Mouse (Mus musculus) intestine, embryonic 15.5 days (tissue): ENCODE measurements around the gene Mettl3. TPM values are rescaled to one million over a fixed set of nuclear protein-coding genes. Genes with fewer than 3 reads are reported as not detected.

Experiments used
- ATAC-seq: fragments of 200-750 bp; cut with Nextera tagmentation; 2 replicates; pipeline ENCODE4 v1.8.0; 2017; ENCODE audit warnings: moderate TSS enrichment, moderate library complexity
- H3K27ac ChIP-seq: fragments of 300-500 bp; sonication (generic); 2 replicates; pipeline ENCODE4 v1.5.1; 2015; ENCODE audit warnings: mild to moderate bottlenecking, inconsistent platforms
- H3K27me3 ChIP-seq: fragments of 300-500 bp; sonication (generic); replicated peaks from 2 replicates; pipeline ENCODE4 v1.6.1; 2015; ENCODE audit warnings: inconsistent platforms
- H3K36me3 ChIP-seq: fragments of 300-500 bp; sonication (generic); 2 replicates; pipeline ENCODE4 v1.6.1; 2015; ENCODE audit warnings: inconsistent platforms
- H3K4me1 ChIP-seq: fragments of 300-500 bp; sonication (generic); replicated peaks from 2 replicates; pipeline ENCODE4 v1.6.1; 2015; ENCODE audit warnings: inconsistent platforms
- H3K4me2 ChIP-seq: fragments of 300-500 bp; sonication (generic); replicated peaks from 2 replicates; pipeline ENCODE4 v1.6.1; 2015; ENCODE audit warnings: mild to moderate bottlenecking, inconsistent platforms
- H3K4me3 ChIP-seq: fragments of 300-500 bp; sonication (generic); replicated peaks from 2 replicates; pipeline ENCODE4 v1.5.1; 2015; ENCODE audit warnings: inconsistent platforms
- H3K9ac ChIP-seq: fragments of 300-500 bp; sonication (generic); 2 replicates; pipeline ENCODE4 v1.6.1; 2015; ENCODE audit warnings: inconsistent platforms
- H3K9me3 ChIP-seq: fragments of 300-500 bp; sonication (generic); 2 replicates; pipeline ENCODE4 v1.6.1; 2016; ENCODE audit warnings: inconsistent platforms
- WGBS: fragments of 180-500 bp; shearing (Covaris S2); methylation state at CpG from one replicate; pipeline ENCODE4 v1.1.7; 2015; 5-methylcytosine and 5-hydroxymethylcytosine counted together
- polyA plus RNA-seq: library from polyadenylated mRNA; unstranded; fragments of >200 nt; fragmentation: Nextera tagmentation; extraction: Ambion mirVana; gene quantifications from 2 replicates; pipeline ENCODE4 v1.2.1, GENCODE M21; 2015

The Mettl3 gene
- 37.6 and 41.1 TPM in 2 replicates for polyA plus RNA-seq

DNA sequence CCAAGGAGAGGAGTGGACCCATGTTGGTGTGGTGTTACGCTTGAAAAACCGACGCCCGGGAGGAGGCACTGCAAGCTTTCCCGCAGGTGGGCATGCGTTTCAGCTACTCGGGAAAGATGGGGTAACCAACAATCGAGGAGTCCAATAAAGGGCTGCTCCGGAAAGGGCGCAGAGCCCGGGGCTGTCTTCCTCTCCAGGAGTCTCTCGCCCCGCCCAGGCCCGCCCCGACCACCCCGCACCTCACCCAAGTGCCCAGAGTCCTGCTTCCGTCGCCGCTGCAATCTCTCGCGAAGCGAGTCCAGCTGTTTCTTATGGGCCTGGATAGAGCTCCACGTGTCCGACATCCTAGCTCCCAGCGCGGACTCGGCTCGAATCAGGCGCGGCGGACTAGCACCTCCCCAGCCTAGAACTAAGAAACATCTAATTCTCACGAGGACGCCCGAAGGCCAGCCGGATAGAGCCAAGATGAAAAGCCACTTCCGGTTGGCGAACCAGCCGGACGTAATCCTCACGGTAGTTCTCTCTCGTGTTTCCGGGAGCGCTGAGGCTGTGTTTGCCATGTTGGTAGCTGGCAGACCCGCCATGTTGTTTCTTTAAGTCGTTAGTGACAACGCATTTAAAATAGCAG, at the start of gene Mettl3:
Mettl3 (minus strand) TSS at position 485 of the 628 bp plus-strand sequence.
- 0 out of 2 replicates have a peak, but pooled peaks cover 2% of the 10 kb centered on the region for H3K4me1 ChIP-seq
- peak within 1 kb of the TSS; percentile 62 for H3K9ac ChIP-seq
- H3K27ac ChIP-seq, result peak within 1 kb of the TSS; percentile 92
- peaks cover 7% of the 10 kb centered on the region for H3K36me3 ChIP-seq
- no peaks in the 10 kb centered on the region for H3K27me3 ChIP-seq
- peak within 1 kb of the TSS; percentile 63 for H3K4me3 ChIP-seq
- no peaks in the 10 kb centered on the region for H3K9me3 ChIP-seq
- H3K4me2 ChIP-seq, result peak within 1 kb of the TSS; percentile 61
- WGBS, result under 1% methylated on average over 46 of the region's 46 CpGs
- peak; percentile 98 for ATAC-seq

DNA sequence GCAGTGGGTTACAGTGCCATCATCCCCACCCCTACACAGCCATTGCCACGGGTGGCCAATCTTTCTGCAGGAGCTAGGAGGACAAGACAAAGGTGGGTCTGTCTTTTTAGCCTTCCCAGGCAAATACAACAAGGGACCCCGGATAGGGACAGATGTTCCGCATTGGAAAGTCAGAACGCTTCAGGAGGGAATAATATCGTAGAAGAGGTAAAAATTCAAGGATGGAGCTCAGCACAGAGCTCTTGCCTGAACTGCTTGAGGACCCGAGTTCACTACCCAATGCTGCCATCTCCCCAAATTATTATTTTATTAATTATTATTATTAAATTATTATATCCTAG, 34.6 kb upstream of the Mettl3 start:
- Histone ChIP-seq H3K4me2 (no peak overlapping the region), H3K4me3 (no peak overlapping the region)
- ATAC-seq, result no peak

DNA sequence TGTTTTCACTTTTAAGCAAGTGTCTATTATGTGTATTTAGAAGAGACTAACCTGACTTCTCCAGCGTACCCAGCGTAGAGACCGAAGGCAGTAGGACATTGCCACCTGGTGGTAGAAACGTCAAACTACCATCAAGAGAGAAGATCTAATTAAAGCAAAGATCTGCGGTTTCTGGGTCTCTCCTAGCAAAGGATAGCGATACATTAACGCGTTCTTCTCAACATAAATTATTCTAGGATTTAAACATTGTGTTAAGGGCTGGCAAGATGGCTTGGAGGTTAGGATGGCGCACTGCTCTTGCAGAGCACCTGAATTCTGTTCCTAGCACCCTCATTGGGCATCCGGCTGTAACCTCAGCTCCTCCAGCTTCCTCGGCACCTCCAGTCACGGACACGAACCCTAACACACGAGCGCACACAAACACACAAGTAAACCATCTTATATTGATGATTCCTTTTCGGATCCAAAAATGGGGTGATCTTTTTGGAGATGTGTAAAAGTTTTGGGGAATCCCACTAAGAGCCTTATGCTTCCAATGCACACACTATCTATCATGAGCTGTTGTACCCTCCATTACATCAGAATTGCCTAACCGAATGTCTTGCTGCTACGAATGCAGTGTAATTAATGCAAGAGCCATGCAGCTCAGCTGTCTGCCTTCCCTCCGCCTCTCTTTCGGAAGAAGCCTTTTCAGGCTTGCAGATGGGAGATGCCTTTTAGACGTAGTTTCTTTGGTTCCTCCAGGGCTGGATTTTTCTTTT, 34.0 kb upstream of the Mettl3 start:
- H3K27ac ChIP-seq, result no peak overlapping the region
- H3K27me3 ChIP-seq, result 0 out of 2 replicates have a peak, but pooled peaks cover 3% of the 10 kb centered on the region
- H3K4me2 ChIP-seq, result peak overlapping the region; percentile 49
- no peak overlapping the region for H3K9ac ChIP-seq
- peak; percentile 53 for ATAC-seq
- H3K4me1 ChIP-seq, result no peaks in the 10 kb centered on the region
- H3K36me3 ChIP-seq, result no peaks in the 10 kb centered on the region
- no peaks in the 10 kb centered on the region for H3K9me3 ChIP-seq
- WGBS, result 27% methylated on average over 21 of the region's 21 CpGs
- H3K4me3 ChIP-seq, result peak overlapping the region; percentile 7; the same call in 1 of the 2 replicates

More for the DNA sequence above, 34.6 kb upstream of the Mettl3 start:
- H3K27me3 ChIP-seq, result 0 out of 2 replicates have a peak, but pooled peaks cover 3% of the 10 kb centered on the region
- H3K9me3 ChIP-seq, result no peaks in the 10 kb centered on the region
- H3K27ac ChIP-seq, result no peak overlapping the region
- 74% methylated on average over 6 of the region's 6 CpGs for WGBS
- H3K36me3 ChIP-seq, result no peaks in the 10 kb centered on the region
- no peak overlapping the region for H3K9ac ChIP-seq
- H3K4me1 ChIP-seq, result no peaks in the 10 kb centered on the region

DNA sequence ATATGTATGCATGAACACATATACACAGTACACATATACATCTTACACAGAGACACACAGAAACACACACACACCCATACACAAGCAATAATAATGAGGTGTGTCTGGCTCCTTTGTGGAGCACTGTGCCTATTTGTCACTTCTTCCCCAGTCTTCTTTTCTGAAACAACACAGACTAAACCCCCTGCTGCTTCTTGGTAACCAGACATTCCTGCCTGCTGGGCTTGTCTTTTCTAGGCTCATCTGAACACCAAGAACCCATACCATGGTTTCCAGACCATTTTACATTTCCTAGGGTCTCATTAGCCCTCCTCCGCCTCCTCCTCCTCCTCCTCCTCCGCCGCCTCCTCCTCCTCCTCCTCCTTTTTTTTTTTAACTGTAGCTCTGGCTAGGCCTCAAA, 27.2 kb upstream of the Mettl3 start:
- WGBS, result 88% methylated on average over 1 of the region's 3 CpGs

GRCm38 (mm10) chr14:52331069-52331750, 26.3 kb upstream of the Mettl3 start:
- no peaks in the 10 kb centered on the region for H3K36me3 ChIP-seq
- peaks cover 5% of the 10 kb centered on the region; the same call in 1 of the 2 replicates for H3K4me1 ChIP-seq
- H3K4me2 ChIP-seq, result no peak overlapping the region
- H3K9ac ChIP-seq, result no peak overlapping the region
- H3K27me3 ChIP-seq, result peaks cover 15% of the 10 kb centered on the region
- H3K9me3 ChIP-seq, result no peaks in the 10 kb centered on the region
- ATAC-seq, result no peak
- H3K27ac ChIP-seq, result no peak overlapping the region
- 30% methylated on average over 4 of the region's 4 CpGs for WGBS
- no peak overlapping the region for H3K4me3 ChIP-seq

More for the DNA sequence above, 27.2 kb upstream of the Mettl3 start:
- ATAC-seq, result no peak
- H3K4me3 ChIP-seq, result no peak overlapping the region
- H3K4me2 ChIP-seq, result no peak overlapping the region
- no peak overlapping the region for H3K9ac ChIP-seq
- no peak overlapping the region for H3K27ac ChIP-seq
- peaks cover 5% of the 10 kb centered on the region; the same call in 1 of the 2 replicates for H3K4me1 ChIP-seq
- no peaks in the 10 kb centered on the region for H3K36me3 ChIP-seq
- no peaks in the 10 kb centered on the region for H3K9me3 ChIP-seq
- peaks cover 9% of the 10 kb centered on the region for H3K27me3 ChIP-seq

DNA sequence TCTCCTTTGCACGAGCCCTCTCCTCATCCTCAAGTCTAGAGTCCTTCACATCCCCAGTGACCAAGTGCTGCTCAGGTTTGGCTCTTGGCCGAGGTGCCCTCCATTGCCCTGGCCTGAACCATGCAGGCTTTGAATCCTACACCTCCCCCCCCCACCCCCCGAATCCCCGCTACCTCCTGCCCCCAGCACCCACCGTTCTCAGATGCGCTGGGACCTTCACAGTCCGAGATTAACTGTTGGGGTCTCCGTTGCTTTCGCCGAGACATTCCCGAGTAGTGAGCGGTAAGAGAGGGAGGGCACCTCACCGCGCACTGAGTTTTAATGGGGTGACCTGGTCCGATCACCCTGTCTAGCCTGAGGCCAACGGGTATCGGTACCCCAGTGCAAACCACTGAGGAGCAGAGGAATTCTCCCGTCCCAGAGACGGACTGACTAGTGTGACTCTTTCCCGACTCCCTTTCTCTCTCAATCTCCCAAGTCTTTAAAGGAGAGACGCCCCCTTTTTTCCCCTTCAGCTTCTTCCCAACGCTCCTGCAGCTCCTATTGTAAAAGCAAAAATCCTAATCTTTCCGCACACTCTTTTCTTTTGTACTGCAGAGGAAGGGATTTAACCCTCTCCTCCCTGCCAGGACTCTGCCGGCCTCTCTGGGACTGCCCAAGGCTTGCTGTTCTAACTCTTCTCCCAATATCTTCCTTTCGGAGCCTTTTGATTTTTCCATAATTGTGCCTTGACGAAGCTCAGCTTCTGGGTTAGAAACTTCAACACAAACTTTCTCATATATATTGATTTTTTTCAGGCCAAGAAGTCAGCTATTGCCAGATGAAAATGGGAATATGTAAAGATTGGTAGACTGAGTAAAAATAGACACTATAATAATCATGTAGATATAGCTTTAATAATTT, 23.2 kb upstream of the Mettl3 start, which contains the start of gene Sall2:
Sall2 (minus strand) TSS at position 853 of the 903 bp plus-strand sequence.
- H3K4me3 ChIP-seq, result peak within 1 kb of the TSS; percentile 31
- peak within 1 kb of the TSS; percentile 65 for H3K4me2 ChIP-seq
- H3K9ac ChIP-seq, result peak within 1 kb of the TSS; percentile 17; the same call in 1 of the 2 replicates
- 2% methylated on average over 26 of the region's 26 CpGs for WGBS
- ATAC-seq, result no peak
- H3K4me1 ChIP-seq, result peaks cover 5% of the 10 kb centered on the region; the same call in 1 of the 2 replicates
- peaks cover 27% of the 10 kb centered on the region for H3K27me3 ChIP-seq
- H3K36me3 ChIP-seq, result no peaks in the 10 kb centered on the region
- no peaks in the 10 kb centered on the region for H3K9me3 ChIP-seq
- no peak within 1 kb of the TSS for H3K27ac ChIP-seq

GRCm38 (mm10) chr14:52327375-52327901, 22.5 kb upstream of the Mettl3 start:
- no peak overlapping the region for H3K9ac ChIP-seq
- H3K27ac ChIP-seq, result no peak overlapping the region
- H3K4me3 ChIP-seq, result peak overlapping the region; percentile 31
- H3K4me2 ChIP-seq, result peak overlapping the region; percentile 65
- H3K36me3 ChIP-seq, result no peaks in the 10 kb centered on the region
- no peaks in the 10 kb centered on the region for H3K9me3 ChIP-seq
- 4% methylated on average over 14 of the region's 14 CpGs for WGBS
- H3K27me3 ChIP-seq, result peaks cover 27% of the 10 kb centered on the region
- H3K4me1 ChIP-seq, result peaks cover 5% of the 10 kb centered on the region; the same call in 1 of the 2 replicates
- ATAC-seq, result no peak

DNA sequence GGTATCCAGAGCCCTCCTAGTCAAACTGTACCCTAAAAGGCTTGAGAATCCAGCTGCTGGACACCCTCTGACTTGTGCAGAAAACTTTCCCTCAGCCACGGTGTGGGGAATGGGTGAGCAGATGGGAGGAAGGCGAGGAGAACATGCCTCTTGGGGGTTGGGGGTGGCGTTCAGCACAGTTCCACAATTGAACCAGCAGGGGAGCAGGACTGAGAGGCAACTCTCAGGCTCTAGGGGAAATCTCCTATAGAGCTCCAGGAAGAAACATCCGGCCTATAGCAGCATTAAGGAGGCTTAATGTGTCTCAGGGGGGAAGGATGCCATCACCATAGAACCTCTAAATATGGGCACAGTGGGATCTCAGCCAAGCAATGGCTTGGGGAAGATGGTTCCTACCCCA, 21.0 kb upstream of the Mettl3 start:
- Histone ChIP-seq H3K4me3 (no peak overlapping the region), H3K4me1 (peaks cover 5% of the 10 kb centered on the region; the same call in 1 of the 2 replicates), H3K9ac (no peak overlapping the region), H3K9me3 (no peaks in the 10 kb centered on the region), H3K4me2 (no peak overlapping the region), H3K27me3 (peaks cover 27% of the 10 kb centered on the region), H3K36me3 (no peaks in the 10 kb centered on the region), H3K27ac (no peak overlapping the region)
- 16% methylated on average over 4 of the region's 4 CpGs for WGBS
- no peak for ATAC-seq

GRCm38 (mm10) chr14:52319361-52319760, 14.4 kb upstream of the Mettl3 start:
- peaks cover 3% of the 10 kb centered on the region; the same call in 1 of the 2 replicates for H3K27me3 ChIP-seq
- no peaks in the 10 kb centered on the region for H3K9me3 ChIP-seq
- ATAC-seq, result no peak
- H3K9ac ChIP-seq, result no peak overlapping the region
- H3K4me2 ChIP-seq, result no peak overlapping the region
- H3K27ac ChIP-seq, result no peak overlapping the region
- WGBS, result 60% methylated on average over 6 of the region's 6 CpGs
- H3K36me3 ChIP-seq, result no peaks in the 10 kb centered on the region
- H3K4me1 ChIP-seq, result peaks cover 14% of the 10 kb centered on the region; the same call in 1 of the 2 replicates
- H3K4me3 ChIP-seq, result no peak overlapping the region

GRCm38 (mm10) chr14:52316441-52317225, 11.7 kb upstream of the Mettl3 start:
- ATAC-seq, result peak; percentile 74
- Histone ChIP-seq H3K9me3 (no peaks in the 10 kb centered on the region), H3K9ac (peak overlapping the region; percentile 81), H3K4me2 (peak overlapping the region; percentile 84), H3K27ac (peak overlapping the region; percentile 85), H3K27me3 (no peaks in the 10 kb centered on the region), H3K4me1 (peaks cover 23% of the 10 kb centered on the region; the same call in 1 of the 2 replicates), H3K4me3 (peak overlapping the region; percentile 73), H3K36me3 (peaks cover 13% of the 10 kb centered on the region; the same call in 1 of the 2 replicates)
- 13% methylated on average over 16 of the region's 16 CpGs for WGBS
